Mouse (Mus musculus) heart, adult 2 months (tissue): ENCODE results near the gene Zcchc7.

Source experiments
- CTCF ChIP-seq: fragments of 200-600 bp; IDR thresholded peaks from 2 replicates; pipeline ENCODE4 v1.8.1; 2022; ENCODE audit warnings: antibody characterized with exemption, mild to moderate bottlenecking, moderate library complexity
- EP300 ChIP-seq: fragments of 200-500 bp; IDR thresholded peaks from 2 replicates; pipeline ENCODE4 v1.6.1; 2011; ENCODE audit warnings: low read depth, low read length, control low read depth; ENCODE audit not compliant: insufficient read depth
- POLR2A ChIP-seq: fragments of 200-500 bp; IDR thresholded peaks from 2 replicates; pipeline ENCODE4 v1.6.1; 2011; ENCODE audit warnings: mild to moderate bottlenecking, low read depth, low read length, control low read depth; ENCODE audit not compliant: insufficient read depth

- TF ChIP-seq CTCF (no peak), EP300 (no peak), POLR2A (no peak)
Measured at GRCm38 (mm10) chr4:44830609-44831008, 74.9 kb downstream of the Zcchc7 start.
